Mouse (Mus musculus) neural tube, embryonic 11.5 days (tissue): ENCODE results near the gene Pan3. TPM values are rescaled to one million over a fixed set of nuclear protein-coding genes. Genes with fewer than 3 reads are reported as not detected.

Source experiments
- ATAC-seq: fragments of 200-750 bp; cut with Nextera tagmentation; 2 replicates; pipeline ENCODE4 v1.8.0; 2017; ENCODE audit warnings: moderate number of reproducible peaks, mild to moderate bottlenecking, moderate TSS enrichment, moderate library complexity; ENCODE audit not compliant: insufficient read depth, low FRiP score, low TSS enrichment
- DNase-seq: peaks from one replicate; pipeline ENCODE4 v3.0.0-alpha.2; 2015; ENCODE audit warnings: low spot score
- H3K27ac ChIP-seq: fragments of 300-500 bp; sonication (generic); 2 replicates; pipeline ENCODE4 v1.5.1; 2014; ENCODE audit warnings: low read depth, mild to moderate bottlenecking, low read length
- H3K27me3 ChIP-seq: fragments of 300-500 bp; sonication (generic); 2 replicates; pipeline ENCODE4 v1.6.1; 2014; ENCODE audit warnings: mild to moderate bottlenecking, low read length, mixed read lengths; ENCODE audit not compliant: control insufficient read depth, insufficient read depth
- H3K36me3 ChIP-seq: fragments of 300-500 bp; sonication (generic); 2 replicates; pipeline ENCODE4 v1.6.1; 2014; ENCODE audit warnings: mild to moderate bottlenecking, low read length, moderate library complexity, mixed read lengths; ENCODE audit not compliant: control insufficient read depth, insufficient read depth
- H3K4me1 ChIP-seq: fragments of 300-500 bp; sonication (generic); 2 replicates; pipeline ENCODE4 v1.6.1; 2014; ENCODE audit warnings: low read length, mixed read lengths; ENCODE audit not compliant: control insufficient read depth, insufficient read depth
- H3K4me2 ChIP-seq: fragments of 300-500 bp; sonication (generic); 2 replicates; pipeline ENCODE4 v1.6.1; 2014; ENCODE audit warnings: low read depth, mild to moderate bottlenecking, moderate library complexity
- H3K4me3 ChIP-seq: fragments of 300-500 bp; sonication (generic); 2 replicates; pipeline ENCODE4 v1.5.1; 2014; ENCODE audit warnings: low read depth, low read length
- H3K9ac ChIP-seq: fragments of 300-500 bp; sonication (generic); 2 replicates; pipeline ENCODE4 v1.6.1; 2014; ENCODE audit warnings: mild to moderate bottlenecking, low read length
- H3K9me3 ChIP-seq: fragments of 300-500 bp; sonication (generic); 2 replicates; pipeline ENCODE4 v1.6.1; 2016; ENCODE audit warnings: low read length; ENCODE audit not compliant: control insufficient read depth
- WGBS: fragments of 180-500 bp; shearing (Covaris S2); extraction: QIAGEN DNeasy Blood & Tissue Kit; methylation state at CpG from one replicate; pipeline ENCODE4 v1.1.7; 2014; 5-methylcytosine and 5-hydroxymethylcytosine counted together
- polyA plus RNA-seq: library from polyadenylated mRNA; unstranded; fragments of >200 nt; fragmentation: Nextera tagmentation; extraction: Ambion mirVana; gene quantifications from 2 replicates; pipeline ENCODE4 v1.2.1, GENCODE M21; 2014

Pan3 gene
- polyA plus RNA-seq, 1 experiment from 2014 or later, result 52.9 TPM

GRCm38 (mm10) chr5:147436491-147436890 lies 6.5 kb downstream of the Pan3 start:
- H3K9me3 ChIP-seq, result no peaks in the 10 kb centered on the region
- H3K4me1 ChIP-seq, result 0 out of 2 replicates have a peak, but pooled peaks cover 3% of the 10 kb centered on the region
- no peak for ATAC-seq
- no peak for DNase-seq
- H3K27me3 ChIP-seq, result no peaks in the 10 kb centered on the region
- H3K36me3 ChIP-seq, result no peaks in the 10 kb centered on the region
- no peak overlapping the region for H3K4me3 ChIP-seq
- no peak overlapping the region for H3K9ac ChIP-seq
- H3K27ac ChIP-seq, result no peak overlapping the region
- no peak overlapping the region for H3K4me2 ChIP-seq
- 86% methylated on average over 5 of the region's 5 CpGs for WGBS

GRCm38 (mm10) chr5:147440996-147441507 lies 11.1 kb downstream of the Pan3 start:
- Histone ChIP-seq H3K27ac (no peak overlapping the region), H3K9ac (no peak overlapping the region), H3K36me3 (no peaks in the 10 kb centered on the region), H3K4me1 (no peaks in the 10 kb centered on the region), H3K4me3 (no peak overlapping the region), H3K27me3 (no peaks in the 10 kb centered on the region), H3K9me3 (no peaks in the 10 kb centered on the region), H3K4me2 (no peak overlapping the region)
- DNase-seq (no peak), ATAC-seq (no peak)
- 73% methylated on average over 3 of the region's 3 CpGs for WGBS

GRCm38 (mm10) chr5:147441979-147442378 lies 12.0 kb downstream of the Pan3 start:
- ATAC-seq, result no peak
- Histone ChIP-seq H3K4me3 (no peak overlapping the region), H3K36me3 (no peaks in the 10 kb centered on the region), H3K9ac (no peak overlapping the region), H3K27ac (no peak overlapping the region), H3K9me3 (no peaks in the 10 kb centered on the region), H3K4me1 (no peaks in the 10 kb centered on the region), H3K27me3 (no peaks in the 10 kb centered on the region), H3K4me2 (no peak overlapping the region)
- 92% methylated on average over 1 of the region's 1 CpGs for WGBS
- no peak for DNase-seq

- Histone ChIP-seq H3K9ac (no peak overlapping the region), H3K36me3 (no peaks in the 10 kb centered on the region), H3K4me3 (no peak overlapping the region), H3K4me1 (no peaks in the 10 kb centered on the region), H3K9me3 (no peaks in the 10 kb centered on the region), H3K4me2 (no peak overlapping the region), H3K27me3 (no peaks in the 10 kb centered on the region), H3K27ac (no peak overlapping the region)
- DNase-seq, result no peak
- ATAC-seq, result no peak
- 79% methylated on average over 4 of the region's 4 CpGs for WGBS
These were observed 12.8 kb downstream of the Pan3 start for GRCm38 (mm10) chr5:147442741-147443140.

- 91% methylated on average over 6 of the region's 6 CpGs for WGBS
- Histone ChIP-seq H3K4me1 (no peaks in the 10 kb centered on the region), H3K4me2 (no peak overlapping the region), H3K9me3 (no peaks in the 10 kb centered on the region), H3K9ac (no peak overlapping the region), H3K36me3 (no peaks in the 10 kb centered on the region), H3K27ac (no peak overlapping the region), H3K4me3 (no peak overlapping the region), H3K27me3 (no peaks in the 10 kb centered on the region)
- ATAC-seq (no peak), DNase-seq (no peak)
These were observed 14.3 kb downstream of the Pan3 start for GRCm38 (mm10) chr5:147444298-147444697.

GRCm38 (mm10) chr5:147444757-147445156 lies 14.8 kb downstream of the Pan3 start:
- DNase-seq, result no peak
- Histone ChIP-seq H3K27me3 (no peaks in the 10 kb centered on the region), H3K9ac (no peak overlapping the region), H3K4me3 (no peak overlapping the region), H3K4me1 (no peaks in the 10 kb centered on the region), H3K4me2 (no peak overlapping the region), H3K36me3 (no peaks in the 10 kb centered on the region), H3K9me3 (no peaks in the 10 kb centered on the region), H3K27ac (no peak overlapping the region)
- WGBS, result 95% methylated on average over 2 of the region's 2 CpGs
- no peak for ATAC-seq

GRCm38 (mm10) chr5:147445252-147445651 lies 15.3 kb downstream of the Pan3 start:
- no peak for ATAC-seq
- Histone ChIP-seq H3K9ac (no peak overlapping the region), H3K4me2 (no peak overlapping the region), H3K4me3 (no peak overlapping the region), H3K36me3 (no peaks in the 10 kb centered on the region), H3K27ac (no peak overlapping the region), H3K27me3 (no peaks in the 10 kb centered on the region), H3K4me1 (no peaks in the 10 kb centered on the region), H3K9me3 (no peaks in the 10 kb centered on the region)
- no peak for DNase-seq
- 84% methylated on average over 4 of the region's 4 CpGs for whole genome bisulfite sequencing

- WGBS, result 53% methylated on average over 4 of the region's 4 CpGs
- Histone ChIP-seq H3K4me1 (no peaks in the 10 kb centered on the region), H3K9ac (no peak overlapping the region), H3K9me3 (no peaks in the 10 kb centered on the region), H3K4me3 (no peak overlapping the region), H3K36me3 (no peaks in the 10 kb centered on the region; the same call in 1 of the 2 replicates), H3K27me3 (no peaks in the 10 kb centered on the region), H3K4me2 (no peak overlapping the region), H3K27ac (no peak overlapping the region)
- ATAC-seq (no peak), DNase-seq (no peak)
These were observed 18.6 kb downstream of the Pan3 start for GRCm38 (mm10) chr5:147448526-147448925.

- WGBS, result 84% methylated on average over 4 of the region's 4 CpGs
These were observed 19.0 kb downstream of the Pan3 start for GRCm38 (mm10) chr5:147448933-147449332.

More at GRCm38 (mm10) chr5:147448933-147449332, 19.0 kb downstream of the Pan3 start:
- Histone ChIP-seq H3K36me3 (no peaks in the 10 kb centered on the region; the same call in 1 of the 2 replicates), H3K4me3 (no peak overlapping the region), H3K27ac (no peak overlapping the region), H3K9ac (no peak overlapping the region), H3K27me3 (no peaks in the 10 kb centered on the region), H3K9me3 (no peaks in the 10 kb centered on the region), H3K4me1 (no peaks in the 10 kb centered on the region), H3K4me2 (no peak overlapping the region)
- DNase-seq (no peak), ATAC-seq (no peak)
